Mouse (Mus musculus) MEL (cell line): ENCODE data around the gene Nat9. TPM values are rescaled to one million over a fixed set of nuclear protein-coding genes. Genes with fewer than 3 reads are reported as not detected.
A peak's percentile ranks its signal among the peaks of the same experiment; 100 is the strongest.

Experiments used
- DNase-seq: peaks from one replicate; pipeline ENCODE4 v3.0.0; 2011; ENCODE audit warnings: low read depth, low spot score
- H3K27ac ChIP-seq: 2 replicates; pipeline ENCODE4 v1.5.1; 2012; ENCODE audit warnings: low read depth, mild to moderate bottlenecking, control low read depth, low read length, moderate library complexity; ENCODE audit not compliant: control insufficient read depth
- H3K27me3 ChIP-seq, 2 experiments: fragments of 150-350 bp in 1 of 2; sonication (generic) in 1 of 2; 2 replicates each; pipeline ENCODE4 v1.6.1; 2012; ENCODE audit warnings: low read length in 2 of 2, mild to moderate bottlenecking in 2 of 2, improper control_type of control experiment in 1 of 2, moderate library complexity in 1 of 2; ENCODE audit not compliant: insufficient read depth in 2 of 2, control insufficient read depth in 1 of 2
- H3K36me3 ChIP-seq, 2 experiments: 2 replicates each; pipeline ENCODE4 v1.6.1; 2012 to 2014; ENCODE audit warnings: low read length in 2 of 2, improper control_type of control experiment in 1 of 2, inconsistent platforms in 1 of 2, mild to moderate bottlenecking in 1 of 2; ENCODE audit not compliant: insufficient read depth in 2 of 2, control insufficient read depth in 1 of 2
- H3K4me1 ChIP-seq, 2 experiments: fragments of 150-350 bp in 1 of 2; sonication (generic) in 1 of 2; 2 replicates each; pipeline ENCODE4 v1.6.1; 2012; ENCODE audit warnings: low read length in 2 of 2, improper control_type of control experiment in 1 of 2, mild to moderate bottlenecking in 1 of 2; ENCODE audit not compliant: insufficient read depth in 2 of 2, control insufficient read depth in 1 of 2
- H3K4me3 ChIP-seq, 2 experiments: fragments of 150-350 bp in 1 of 2; sonication (generic) in 1 of 2; 2 replicates each; pipeline ENCODE4 v1.5.1; 2012; ENCODE audit warnings: low read depth in 2 of 2, low read length in 2 of 2, mild to moderate bottlenecking in 2 of 2, moderate library complexity in 2 of 2, control low read depth in 1 of 2, improper control_type of control experiment in 1 of 2; ENCODE audit not compliant: control insufficient read depth in 1 of 2, insufficient read depth in 1 of 2
- H3K79me2 ChIP-seq: 2 replicates; pipeline ENCODE4 v1.6.1; 2012; ENCODE audit warnings: mild to moderate bottlenecking, low read length, moderate library complexity; ENCODE audit not compliant: control insufficient read depth, poor library complexity, insufficient read depth
- H3K9ac ChIP-seq: 2 replicates; pipeline ENCODE4 v1.6.1; 2012; ENCODE audit warnings: low read depth, mild to moderate bottlenecking, control low read depth, low read length, moderate library complexity; ENCODE audit not compliant: control insufficient read depth, poor library complexity, severe bottlenecking
- H3K9me3 ChIP-seq: fragments of 150-350 bp; sonication (generic); replicated peaks from 2 replicates; pipeline ENCODE4 v1.6.1; 2012; ENCODE audit warnings: mild to moderate bottlenecking, low read length, improper control_type of control experiment, moderate library complexity; ENCODE audit not compliant: insufficient read depth
- EP300 ChIP-seq, 2 experiments: IDR thresholded peaks; 2 replicates each; pipeline ENCODE4 v1.6.1; 2011; ENCODE audit warnings: improper control_type of control experiment in 2 of 2, low read length in 2 of 2, low read depth in 1 of 2, mild to moderate bottlenecking in 1 of 2
- ETS1 ChIP-seq: IDR thresholded peaks from 2 replicates; pipeline ENCODE4 v1.6.1; 2012; ENCODE audit warnings: low read depth, mild to moderate bottlenecking, inconsistent platforms, low read length, improper control_type of control experiment, moderate library complexity
- GABPA ChIP-seq: IDR thresholded peaks from 2 replicates; pipeline ENCODE4 v1.6.1; 2012; ENCODE audit warnings: low read depth, mild to moderate bottlenecking, inconsistent platforms, low read length, improper control_type of control experiment, moderate library complexity
- GATA1 ChIP-seq: IDR thresholded peaks from 2 replicates; pipeline ENCODE4 v1.6.1; 2011; ENCODE audit warnings: low read depth, low read length, improper control_type of control experiment
- KAT2A ChIP-seq: conservative IDR thresholded peaks from 2 replicates; pipeline ENCODE4 v1.6.1; 2012; ENCODE audit warnings: low read depth, low read length, improper control_type of control experiment, inconsistent platforms
- MAX ChIP-seq: IDR thresholded peaks from 2 replicates; pipeline ENCODE4 v1.6.1; 2011; ENCODE audit warnings: low read length, improper control_type of control experiment
- MEF2A ChIP-seq: IDR thresholded peaks from 2 replicates; pipeline ENCODE4 v1.6.1; 2014; ENCODE audit warnings: low read depth, mild to moderate bottlenecking, inconsistent platforms, low read length, improper control_type of control experiment; ENCODE audit not compliant: poor library complexity, insufficient replicate concordance, severe bottlenecking; ENCODE audit errors: extremely low read depth
- POLR2A ChIP-seq, 2 experiments: IDR thresholded peaks; 2 replicates each; pipeline ENCODE4 v1.6.1; 2011 to 2012; ENCODE audit warnings: low read length in 2 of 2, mild to moderate bottlenecking in 2 of 2, control low read depth in 1 of 2, improper control_type of control experiment in 1 of 2, low read depth in 1 of 2, moderate library complexity in 1 of 2; ENCODE audit not compliant: control insufficient read depth in 1 of 2, insufficient read depth in 1 of 2, poor library complexity in 1 of 2
- POLR2AphosphoS2 ChIP-seq: IDR thresholded peaks from 2 replicates; pipeline ENCODE4 v1.6.1; 2011; ENCODE audit warnings: low read length, improper control_type of control experiment
- POLR2AphosphoS5 ChIP-seq: IDR thresholded peaks from 2 replicates; pipeline ENCODE4 v1.6.1; 2012; ENCODE audit warnings: low read depth, borderline replicate concordance, mild to moderate bottlenecking, inconsistent platforms, low read length, moderate library complexity, mixed read lengths
- SIN3A ChIP-seq: IDR thresholded peaks from 2 replicates; pipeline ENCODE4 v1.6.1; 2012; ENCODE audit warnings: low read length, improper control_type of control experiment, inconsistent platforms
- TAL1 ChIP-seq: IDR thresholded peaks from 2 replicates; pipeline ENCODE4 v1.6.1; 2012; ENCODE audit warnings: mild to moderate bottlenecking, inconsistent platforms, low read length, moderate library complexity, mixed read lengths
- TBP ChIP-seq: IDR thresholded peaks from 2 replicates; pipeline ENCODE4 v1.8.0; 2011; ENCODE audit warnings: low read depth, low read length, improper control_type of control experiment
- TCF12 ChIP-seq: IDR thresholded peaks from 2 replicates; pipeline ENCODE4 v1.6.1; 2014; ENCODE audit warnings: low read depth, mild to moderate bottlenecking, inconsistent platforms, low read length, improper control_type of control experiment, moderate library complexity
- USF2 ChIP-seq, 2 experiments: IDR thresholded peaks; 2 replicates each; pipeline ENCODE4 v1.6.1; 2011 to 2012; ENCODE audit warnings: improper control_type of control experiment in 2 of 2, low read length in 2 of 2, borderline replicate concordance in 1 of 2, inconsistent platforms in 1 of 2, low read depth in 1 of 2, mild to moderate bottlenecking in 1 of 2; ENCODE audit not compliant: insufficient read depth in 1 of 2
- ZC3H11A ChIP-seq: IDR thresholded peaks from 2 replicates; pipeline ENCODE4 v1.6.1; 2012; ENCODE audit warnings: low read depth, mild to moderate bottlenecking, inconsistent platforms, low read length, improper control_type of control experiment
- ZNF384 ChIP-seq: IDR thresholded peaks from 2 replicates; pipeline ENCODE4 v1.6.1; 2012; ENCODE audit warnings: low read depth, mild to moderate bottlenecking, inconsistent platforms, low read length, improper control_type of control experiment
- polyA plus RNA-seq, 2 experiments: library from polyadenylated mRNA; stranded (reverse) in 1 of 2; unstranded in 1 of 2; fragments of >175 nt in 1 of 2; fragments of >200 nt in 1 of 2; gene quantifications; 2 replicates each; pipeline versions ENCODE4 v1.2.1 to v1.2.4; 2012; ENCODE audit warnings: low replicate concordance in 2 of 2, low read depth in 1 of 2; ENCODE audit not compliant: insufficient read length in 2 of 2, insufficient read depth in 1 of 2, missing spikeins in 1 of 2
- total RNA-seq: library from RNA; depleted of rRNA; stranded (reverse); fragments of 300-350 nt; gene quantifications from 2 replicates; pipeline ENCODE4 v1.2.3, GENCODE M21; 2012

Gene Nat9
- total and polyA plus RNA-seq, 3 experiments, result 46.1 to 92.4 TPM; not detected in 1

DNA sequence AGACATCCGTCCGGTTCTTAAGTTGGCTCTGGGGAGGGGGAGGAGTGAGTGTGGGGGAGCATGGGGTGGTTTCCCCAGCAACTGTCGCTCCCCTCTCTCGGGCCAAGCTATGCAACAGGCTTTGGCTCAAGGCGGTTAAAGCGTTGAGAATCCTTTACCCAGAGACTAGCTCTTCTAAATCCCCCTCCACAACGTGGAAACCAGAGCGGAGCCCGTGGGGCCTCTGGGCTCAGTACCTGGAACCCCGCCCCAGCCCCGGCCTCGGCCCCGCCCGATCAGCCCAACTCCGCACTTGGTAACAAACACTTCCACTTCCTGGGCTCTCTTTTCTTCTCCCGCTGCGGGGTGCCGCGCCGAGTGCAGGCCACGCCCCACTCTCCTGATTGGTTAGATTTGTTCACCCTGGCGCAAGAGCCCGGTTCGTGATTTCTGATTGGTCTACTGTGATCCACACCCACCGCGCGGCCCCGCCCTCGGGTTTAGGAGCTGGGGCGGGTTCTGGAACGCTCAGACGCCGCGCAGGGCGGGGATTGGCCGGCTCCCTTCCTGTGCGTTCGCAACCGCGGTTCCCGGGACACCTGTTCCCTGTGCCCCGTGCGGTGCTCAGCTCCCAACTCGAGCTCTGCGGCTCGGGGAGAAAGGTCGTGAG, 24.7 kb downstream of the Nat9 start, which contains the start of gene Slc9a3r1 (continued):
- TF ChIP-seq MEF2A (no peak), ZNF384 (no peak), SIN3A (peak; percentile 95)

DNA sequence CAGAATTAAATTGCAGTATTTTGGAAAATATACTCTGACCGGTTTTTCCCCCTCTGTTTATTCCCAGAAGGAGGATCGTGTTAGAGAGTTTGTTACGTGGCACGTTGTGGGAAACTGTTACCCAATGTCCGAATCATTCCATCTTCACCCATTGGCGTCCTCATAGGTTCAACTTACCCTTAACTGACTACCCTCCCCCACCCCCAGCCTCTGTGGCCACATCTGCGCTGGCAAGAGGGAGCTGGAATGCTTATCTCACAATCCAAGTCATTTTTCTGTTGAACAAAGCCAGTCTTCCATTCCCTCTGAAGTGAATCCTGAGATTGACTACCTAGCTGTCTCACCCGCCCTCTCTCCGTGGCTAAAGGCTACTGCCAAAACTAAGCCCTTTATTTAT, 25.5 kb downstream of the Nat9 start:
- peak; percentile 69 for DNase-seq
- Histone ChIP-seq H3K4me3 (peak overlapping the region; percentile 63 to 64), H3K27me3 (no peaks in the 10 kb centered on the region), H3K36me3 (peaks cover 0 to 30% of the 10 kb centered on the region in 2 experiments; a peak in 2 of 4 replicates), H3K4me1 (peaks cover 12 to 43% of the 10 kb centered on the region in 2 experiments), H3K9ac (peak overlapping the region; percentile 69), H3K79me2 (peaks cover 38% of the 10 kb centered on the region), H3K27ac (peak overlapping the region; percentile 90), H3K9me3 (no peaks in the 10 kb centered on the region)
- TF ChIP-seq ETS1 (peak; percentile 15; the same call in 1 of the 2 replicates), TCF12 (peak; percentile 38; the same call in 1 of the 2 replicates), GATA1 (peak; percentile 47; the same call in 1 of the 2 replicates), ZNF384 (no peak), EP300 (IDR thresholded peaks at IDR 0.05; ENCODE audit: low read depth in 1 of 2, low read length in 2 of 2) (peak; percentile 10 to 40; a peak in 2 of 4 replicates), MAX (no peak), TAL1 (0 out of 2 replicates have a peak, but pooled peaks have one; percentile 17), POLR2A (IDR thresholded peaks at IDR 0.05; ENCODE audit: control insufficient read depth in 1 of 2, insufficient read depth in 1 of 2, low read depth in 1 of 2, low read length in 2 of 2, poor library complexity in 1 of 2) (no peak), ZC3H11A (no peak), POLR2AphosphoS2 (no peak), GABPA (no peak), POLR2AphosphoS5 (no peak), TBP (no peak), USF2 (IDR thresholded peaks at IDR 0.05; ENCODE audit: borderline replicate concordance in 1 of 2, insufficient read depth in 1 of 2, low read depth in 1 of 2, low read length in 2 of 2) (no peak), KAT2A (no peak)
